Mouse (Mus musculus): Measurements from ENCODE around the gene Olfr1500.
"Not testable (repeated sequence)": the region's sequence is repeated elsewhere in the genome, so short reads cannot be mapped to it uniquely, and the experiment has no call there.

Gene Olfr1500

DNA sequence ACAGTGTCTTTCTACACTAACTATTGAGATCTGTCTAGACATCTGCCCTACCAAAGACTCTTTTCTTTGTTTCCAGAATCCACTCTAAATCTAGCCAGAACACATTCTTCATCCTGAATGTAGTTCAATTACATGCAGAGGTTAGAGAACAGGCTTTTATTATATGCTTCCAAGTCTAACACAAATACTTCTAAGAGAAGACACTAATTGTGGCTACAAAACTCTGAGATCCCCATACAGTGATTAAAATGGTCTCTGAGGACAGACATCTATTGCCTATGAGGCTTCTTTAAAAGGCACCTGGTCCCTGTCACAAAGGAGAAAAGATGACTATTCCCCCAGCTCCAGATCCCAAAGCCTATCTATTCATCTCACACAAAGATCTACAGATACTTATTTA, at the start of gene Olfr1500:
Gene Olfr1500 (minus strand): TSS at position 101 of the 400 bp plus-strand sequence.
- no peak for DNase-seq (ENCODE audit: extremely low read depth, low read depth, low spot score)

DNA sequence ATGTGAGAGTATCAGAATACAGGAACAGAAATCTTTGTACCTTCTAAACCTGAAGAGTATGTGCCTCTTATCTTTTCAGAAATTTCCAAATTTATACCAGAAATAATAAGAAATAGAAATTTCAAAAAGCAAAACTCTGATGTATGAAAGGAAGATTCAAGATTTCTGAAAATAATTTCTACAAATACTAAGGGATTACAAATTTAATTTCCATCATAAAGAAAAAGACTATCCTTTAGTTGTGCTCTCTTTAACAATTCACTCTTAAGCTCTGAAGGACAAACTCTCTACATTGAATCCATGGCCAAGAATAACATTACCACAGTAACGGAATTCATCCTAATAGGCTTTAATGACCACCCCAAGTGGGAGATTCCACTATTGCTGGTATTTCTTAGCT, 31.2 kb upstream of the Olfr1500 start, which contains the start of gene Olfr1502:
Gene Olfr1502 (plus strand): TSS at position 301 of the 400 bp plus-strand sequence.
- DNase-seq (ENCODE audit: extremely low read depth, low read depth, low spot score) = no peak

DNA sequence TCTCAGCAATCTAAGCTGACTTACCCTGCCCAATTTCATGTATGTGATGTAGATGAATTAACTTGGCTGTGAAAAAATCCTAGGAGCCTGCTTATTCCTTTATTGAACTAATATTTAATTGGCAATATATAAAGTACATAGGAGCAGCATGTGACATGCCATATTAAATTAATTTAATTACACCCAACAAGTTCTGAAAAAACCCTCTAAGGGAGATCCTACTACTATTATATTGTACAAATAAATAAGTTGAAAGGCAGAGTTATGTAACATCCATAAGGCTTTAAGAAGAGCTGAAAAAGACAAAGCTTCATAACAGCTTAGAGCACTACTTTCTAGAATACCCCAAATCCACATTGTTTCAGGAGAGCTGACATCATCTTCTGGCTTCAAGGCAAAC, 20.3 kb upstream of the Olfr1500 start, which contains the start of gene Olfr1501:
Gene Olfr1501 (minus strand): TSS at position 101 of the 400 bp plus-strand sequence.
- DNase-seq (ENCODE audit: extremely low read depth, low read depth, low spot score) = not testable (repeated sequence)

DNA sequence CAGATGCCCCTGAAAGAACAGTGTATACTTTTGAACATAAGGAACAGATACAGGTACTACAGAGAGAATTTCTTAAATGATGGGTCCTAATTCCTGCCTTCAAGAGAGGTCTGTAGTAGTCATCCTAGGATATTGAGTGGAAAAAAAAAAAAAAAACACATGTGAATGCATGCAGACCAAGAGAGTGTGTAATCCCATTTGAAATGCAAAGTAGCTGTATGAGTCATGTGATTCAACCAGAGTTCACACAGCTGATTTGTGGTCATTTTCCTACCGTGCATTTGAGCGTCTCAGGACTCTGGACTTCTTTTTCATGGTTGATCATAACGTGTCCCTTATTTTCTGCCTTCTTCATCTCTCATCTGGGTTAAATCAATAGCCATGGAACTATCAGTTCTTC, 1.8 kb downstream of the Olfr1500 start:
- no peak for DNase-seq (ENCODE audit: extremely low read depth, low read depth, low spot score)

DNA sequence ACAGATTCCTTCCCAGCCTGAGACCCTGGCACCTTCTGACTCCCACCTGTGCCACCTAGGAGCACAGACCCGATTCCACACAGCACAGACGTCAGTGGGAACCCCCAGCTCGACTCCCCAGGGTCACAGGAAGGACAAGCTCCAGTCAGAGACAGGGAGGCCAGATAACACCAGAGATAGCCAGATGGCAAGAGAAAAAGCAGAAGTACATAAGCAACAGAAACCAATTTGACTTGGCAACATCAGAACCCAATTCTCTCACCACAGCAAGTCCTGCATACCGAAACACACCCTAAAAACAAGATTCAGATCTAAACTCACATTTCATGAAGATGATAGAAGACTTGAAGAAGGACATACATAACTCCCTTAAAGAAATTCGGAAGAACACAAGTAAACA, 9.4 kb downstream of the Olfr1500 start:
- DNase-seq (ENCODE audit: extremely low read depth, low read depth, low spot score) = no peak

DNA sequence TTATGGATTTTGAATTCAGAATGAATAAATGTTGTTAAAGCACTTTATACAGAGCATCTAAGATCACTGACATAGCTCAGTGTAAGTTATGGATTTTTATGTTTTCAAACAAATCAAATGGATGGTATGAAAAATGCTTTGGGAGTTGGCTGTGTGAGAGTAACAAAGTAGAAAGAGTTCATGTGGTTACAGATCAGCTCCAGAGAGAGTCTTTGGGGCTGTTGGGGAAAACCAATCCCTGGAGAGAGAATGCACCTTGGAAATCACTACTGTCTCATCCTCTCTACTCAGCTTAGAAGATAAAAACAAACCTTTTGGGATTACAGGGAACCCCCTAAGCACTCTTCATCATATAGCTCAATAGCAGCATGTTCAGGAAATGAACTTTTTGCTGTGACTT, 10.9 kb downstream of the Olfr1500 start, which contains the start of gene Olfr1499:
Gene Olfr1499 (minus strand): TSS at position 101 of the 400 bp plus-strand sequence.
- no peak for DNase-seq (ENCODE audit: extremely low read depth, low read depth, low spot score)

DNA sequence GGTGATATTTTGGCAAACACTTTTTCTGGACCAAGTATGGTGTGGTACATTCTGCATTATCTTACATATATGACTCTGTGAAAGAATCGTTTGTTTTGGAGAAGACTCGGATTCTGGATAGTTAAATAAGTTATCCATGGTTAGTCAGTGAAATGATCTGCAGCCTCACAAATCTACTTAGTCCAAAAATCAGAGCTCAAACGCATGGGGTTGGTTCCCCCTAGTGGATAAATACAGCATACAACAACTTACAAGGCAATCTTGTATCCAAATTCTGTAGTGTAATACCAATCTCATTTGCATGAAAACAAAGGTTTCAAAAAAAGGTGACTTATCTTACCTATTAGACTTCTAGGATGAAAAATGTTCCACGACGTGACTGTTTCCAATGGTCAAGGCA, 11.5 kb downstream of the Olfr1500 start:
- no peak for DNase-seq (ENCODE audit: extremely low read depth, low read depth, low spot score)

DNA sequence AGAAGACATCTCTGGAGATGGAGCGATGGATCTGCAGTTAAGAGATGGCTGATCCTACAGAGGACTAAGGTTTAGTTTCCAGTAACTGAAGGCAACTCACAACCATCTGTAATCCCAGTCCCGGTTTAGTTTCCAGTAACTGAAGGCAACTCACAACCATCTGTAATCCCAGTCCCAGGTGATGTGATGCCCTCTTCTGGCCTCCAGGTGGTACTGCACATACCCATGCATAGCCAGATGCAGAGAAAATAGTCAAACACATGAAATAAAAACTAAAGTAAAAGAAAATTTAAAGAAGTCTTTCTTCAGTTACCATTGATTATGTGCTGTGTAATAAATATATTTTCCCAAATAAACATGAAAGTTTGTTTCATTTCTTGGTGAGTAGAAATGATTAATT, 17.5 kb downstream of the Olfr1500 start:
- DNase-seq (ENCODE audit: extremely low read depth, low read depth, low spot score) = no peak

DNA sequence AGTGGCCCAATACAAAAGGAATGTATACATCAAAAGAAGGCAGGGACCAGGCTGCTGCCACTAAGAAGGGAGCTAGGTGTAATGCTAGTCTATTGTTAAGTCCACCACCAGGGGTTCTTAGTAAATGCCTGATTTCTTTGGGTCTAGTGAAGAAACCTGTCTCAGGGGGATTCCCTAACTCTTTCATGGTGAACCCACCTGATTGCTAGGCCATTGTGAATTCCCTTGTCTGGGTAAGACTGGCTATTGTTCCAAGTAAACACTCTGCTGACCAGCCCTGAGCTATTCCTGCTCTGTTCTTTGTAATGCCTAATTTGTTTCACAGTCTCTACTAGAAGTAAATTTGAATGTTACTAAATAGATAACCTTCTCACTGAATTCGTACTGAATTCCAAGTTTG, 24.8 kb downstream of the Olfr1500 start:
- not testable (repeated sequence) for DNase-seq (ENCODE audit: extremely low read depth, low read depth, low spot score)

DNA sequence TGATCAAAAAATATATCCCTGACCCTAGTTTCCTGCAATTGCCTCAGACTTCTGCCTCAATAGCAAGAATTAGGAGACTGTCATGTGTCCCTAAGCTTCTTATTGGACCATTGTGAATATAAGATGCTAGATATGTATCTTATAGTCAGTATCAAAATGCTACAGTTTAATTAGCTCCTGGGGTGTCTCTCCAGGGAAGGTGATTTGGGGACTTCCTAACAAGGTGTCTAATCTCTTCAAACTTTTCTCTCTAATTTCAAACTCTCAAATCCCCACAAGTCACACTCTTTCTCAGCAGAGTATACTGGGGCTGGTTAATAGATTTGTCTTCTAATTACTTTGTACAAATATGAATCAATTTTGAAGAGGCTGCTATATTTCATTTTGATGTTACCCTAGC, 32.2 kb downstream of the Olfr1500 start, which contains the start of gene Olfr1497:
Gene Olfr1497 (minus strand): TSS at position 101 of the 400 bp plus-strand sequence.
- DNase-seq (ENCODE audit: extremely low read depth, low read depth, low spot score) = no peak

DNA sequence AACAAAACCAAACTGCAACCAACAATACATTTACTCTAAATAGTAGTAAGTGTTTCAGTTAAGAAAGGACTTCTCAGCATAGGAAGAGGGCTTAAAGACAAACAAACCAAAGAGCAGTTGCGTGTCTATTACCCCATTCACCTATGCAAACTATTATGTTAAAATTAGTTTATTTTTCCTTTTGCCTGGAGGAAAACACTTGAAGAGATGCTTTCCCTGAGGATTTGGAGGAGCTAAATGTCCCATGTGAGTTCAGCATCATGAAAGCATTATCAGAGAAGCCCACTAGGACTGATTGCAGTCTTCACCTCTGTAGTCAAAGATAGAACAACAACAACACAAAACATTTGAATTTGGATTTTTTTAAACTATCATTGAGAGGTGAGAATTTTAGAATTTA, 52.7 kb downstream of the Olfr1500 start, which contains the start of gene Olfr1496:
Gene Olfr1496 (plus strand): TSS at position 301 of the 400 bp plus-strand sequence.
- DNase-seq (ENCODE audit: extremely low read depth, low read depth, low spot score) = no peak

All from fat pad, adult 2 months (tissue).